Comparison of ENCODE assay signal across 25 mouse cellular contexts in genomic region chr5:33791912-33792643, GRCm38 (mm10).
"Had no signal": no experiment of that assay in that cellular context is flagged by ENCODE, and none has a peak within 500 bp of the region (broad histone marks: within the 10 kb centered on the region; RNA-seq: fewer than 3 reads in every experiment).

No protein-coding gene starts in this region.

- H3K4me3 ChIP-seq: gastrocnemius, adult 2 months; heart, adult 2 months; heart, embryonic 13.5 days; heart, embryonic 15.5 days; hindbrain, embryonic 13.5 days; hindbrain, embryonic 15.5 days; kidney, embryonic 15.5 days; limb, embryonic 13.5 days; limb, embryonic 15.5 days had no signal

- H3K27me3 ChIP-seq: heart, embryonic 13.5 days; heart, embryonic 15.5 days; hindbrain, embryonic 13.5 days; hindbrain, embryonic 15.5 days; kidney, embryonic 15.5 days; limb, embryonic 13.5 days; limb, embryonic 15.5 days had no signal

- H3K4me2 ChIP-seq: heart, embryonic 11.5 days; heart, embryonic 13.5 days; heart, embryonic 15.5 days; hindbrain, embryonic 13.5 days; hindbrain, embryonic 15.5 days; kidney, embryonic 15.5 days; limb, embryonic 13.5 days; limb, embryonic 15.5 days had no signal

- H3K27ac ChIP-seq: gastrocnemius, adult 2 months; heart, adult 2 months; heart, embryonic 13.5 days; heart, embryonic 15.5 days; hindbrain, embryonic 13.5 days; hindbrain, embryonic 15.5 days; hindbrain, postnatal 0 days; kidney, embryonic 15.5 days; kidney, postnatal 0 days; limb, embryonic 13.5 days; limb, embryonic 15.5 days had no signal

- H3K9ac ChIP-seq: heart, embryonic 13.5 days; heart, embryonic 15.5 days; hindbrain, embryonic 13.5 days; hindbrain, embryonic 15.5 days; kidney, embryonic 15.5 days; limb, embryonic 13.5 days; limb, embryonic 15.5 days had no signal

- ATAC-seq: hindbrain, postnatal 0 days; intestine, embryonic 16.5 days had no signal

- DNase-seq: gastrocnemius, adult 2 months; gastrocnemius, postnatal 10 days; gastrocnemius, postnatal 25 days; heart, adult 2 months; heart, postnatal 14 days; heart, postnatal 36 days; kidney, adult 11 months; kidney, adult 2 months; kidney, adult 9 months; kidney, postnatal 14 days; kidney, postnatal 36 days; layer of hippocampus, adult 9-11 months; layer of hippocampus, postnatal 36 days; left cerebral cortex, postnatal 4 days had no signal

- H3K9me3 ChIP-seq: heart, embryonic 15.5 days; hindbrain, embryonic 13.5 days; hindbrain, embryonic 15.5 days; kidney, embryonic 15.5 days; limb, embryonic 15.5 days had no signal

- H3K36me3 ChIP-seq: heart, embryonic 13.5 days; heart, embryonic 15.5 days; hindbrain, embryonic 13.5 days; hindbrain, embryonic 15.5 days; kidney, embryonic 15.5 days; limb, embryonic 13.5 days; limb, embryonic 15.5 days had no signal

- H3K4me1 ChIP-seq: heart, embryonic 13.5 days; heart, embryonic 15.5 days; hindbrain, embryonic 13.5 days; hindbrain, embryonic 15.5 days; kidney, embryonic 15.5 days; limb, embryonic 13.5 days; limb, embryonic 15.5 days had no signal
